Mouse (Mus musculus) NIH3T3 (cell line): ENCODE measurements around the gene Klk15.
A peak's percentile ranks its signal among the peaks of the same experiment; 100 is the strongest.
"Not testable (repeated sequence)": the region's sequence is repeated elsewhere in the genome, so short reads cannot be mapped to it uniquely, and the experiment has no call there.

ENCODE experiments used
- DNase-seq: peaks from one replicate; pipeline ENCODE4 v3.0.0-alpha.2; 2012; ENCODE audit warnings: low read depth

Gene Klk15

DNA sequence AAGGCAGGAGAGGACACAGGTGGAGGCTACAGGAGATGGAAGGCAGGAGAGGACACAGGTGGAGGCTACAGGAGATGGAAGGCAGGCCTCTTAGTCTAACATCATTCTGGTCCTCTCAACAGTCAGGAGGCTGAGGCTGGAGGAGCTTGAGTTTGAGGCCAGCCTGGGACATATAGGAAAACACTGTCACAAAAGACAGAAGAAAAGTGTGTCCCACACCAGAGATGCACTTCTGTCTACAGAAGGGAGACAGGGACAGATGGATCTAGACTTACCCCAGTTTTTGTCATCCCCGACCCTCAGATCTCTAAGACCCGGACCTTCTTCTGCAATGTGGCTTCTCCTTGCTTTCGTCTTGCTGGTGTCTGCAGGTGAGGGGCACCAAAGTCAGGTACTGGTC, at the start of gene Klk15:
TSS of gene Klk15 (plus strand) at position 301 of the 400 bp plus-strand sequence.
- DNase-seq, result no peak

- no peak for DNase-seq
Measured at GRCm38 (mm10) chr7:43891365-43891764, 42.2 kb upstream of the Klk15 start.

DNA sequence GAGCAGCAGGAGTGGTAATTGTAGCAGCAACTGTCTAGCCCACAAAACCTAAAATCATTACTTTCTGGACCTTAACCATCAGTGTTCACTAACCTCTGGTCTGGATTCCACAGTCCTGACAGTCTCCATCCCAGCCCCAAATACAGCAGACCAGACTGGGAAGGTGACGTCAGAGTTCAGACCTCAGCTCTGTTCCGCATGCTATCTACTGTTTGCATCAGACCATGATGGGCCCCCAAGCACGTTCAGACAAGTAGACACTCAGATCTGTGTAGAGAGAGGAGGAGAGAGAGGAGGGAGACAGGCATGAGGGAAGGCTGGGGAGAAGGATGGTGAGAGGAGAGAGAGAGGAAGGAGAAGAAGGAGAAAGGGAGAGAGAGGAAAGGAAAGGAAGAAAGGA, 41.8 kb upstream of the Klk15 start:
- DNase-seq, result no peak

DNA sequence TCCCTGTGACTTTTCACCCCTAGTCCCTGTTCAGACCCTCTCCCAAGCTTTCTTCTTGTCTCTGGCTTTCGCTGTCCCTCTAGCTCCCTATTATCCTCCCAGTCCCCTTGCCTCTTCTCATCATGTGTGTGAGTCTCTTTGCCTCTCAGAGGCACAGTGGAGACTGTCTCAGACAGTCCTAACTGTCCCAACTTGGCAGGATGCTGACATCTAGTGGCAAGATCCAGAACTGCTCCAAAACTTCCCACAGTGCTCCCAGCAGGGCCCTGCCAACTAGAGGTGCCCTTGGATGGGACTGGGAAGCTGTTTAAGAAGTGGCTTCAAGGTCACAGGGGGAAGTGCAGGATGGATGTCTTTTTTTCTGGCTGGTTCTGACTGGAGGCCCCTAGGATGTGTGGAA, 38.7 kb upstream of the Klk15 start:
- peak; percentile 95 for DNase-seq

DNA sequence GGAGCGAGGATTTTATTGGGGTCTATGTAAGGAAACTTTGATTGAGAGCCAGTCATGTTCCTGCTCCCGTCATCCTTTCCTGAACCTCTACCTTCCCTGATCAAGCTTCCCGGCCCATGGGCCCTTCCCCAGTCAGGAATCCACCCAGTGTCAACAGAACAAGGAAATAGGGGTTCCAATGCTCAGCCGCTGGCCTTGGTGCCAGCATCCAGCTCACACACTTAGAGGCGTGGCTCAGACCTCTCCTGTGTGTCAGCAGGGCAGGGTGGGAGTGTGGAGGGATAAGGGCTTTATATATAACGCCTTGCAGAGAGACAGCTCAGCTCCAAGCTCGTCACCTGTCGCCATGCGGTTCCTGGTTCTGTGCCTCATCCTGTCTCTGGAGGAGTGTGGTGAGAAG, 18.7 kb upstream of the Klk15 start:
- DNase-seq, result no peak

GRCm38 (mm10) chr7:43918426-43918825, 15.1 kb upstream of the Klk15 start:
- DNase-seq, result no peak

GRCm38 (mm10) chr7:43918871-43919270, 14.7 kb upstream of the Klk15 start:
- no peak for DNase-seq

- DNase-seq, result peak; percentile 89
Measured at GRCm38 (mm10) chr7:43919559-43920451, 13.7 kb upstream of the Klk15 start.

- no peak for DNase-seq
Measured at GRCm38 (mm10) chr7:43920582-43920981, 13.0 kb upstream of the Klk15 start.

- no peak for DNase-seq
Measured at GRCm38 (mm10) chr7:43921087-43921486, 12.5 kb upstream of the Klk15 start.

GRCm38 (mm10) chr7:43921941-43922340, 11.6 kb upstream of the Klk15 start:
- DNase-seq, result no peak

- DNase-seq, result peak; percentile 39
Measured at GRCm38 (mm10) chr7:43925985-43926384, 7.6 kb upstream of the Klk15 start.

GRCm38 (mm10) chr7:43928521-43928920, 5.0 kb upstream of the Klk15 start:
- DNase-seq, result peak; percentile 38

GRCm38 (mm10) chr7:43932337-43932736, 1.2 kb upstream of the Klk15 start:
- no peak for DNase-seq

- DNase-seq, result no peak
Measured at GRCm38 (mm10) chr7:43934747-43935146, 1.2 kb downstream of the Klk15 start.

- no peak for DNase-seq
Measured at GRCm38 (mm10) chr7:43936551-43936950, 3.0 kb downstream of the Klk15 start.

DNA sequence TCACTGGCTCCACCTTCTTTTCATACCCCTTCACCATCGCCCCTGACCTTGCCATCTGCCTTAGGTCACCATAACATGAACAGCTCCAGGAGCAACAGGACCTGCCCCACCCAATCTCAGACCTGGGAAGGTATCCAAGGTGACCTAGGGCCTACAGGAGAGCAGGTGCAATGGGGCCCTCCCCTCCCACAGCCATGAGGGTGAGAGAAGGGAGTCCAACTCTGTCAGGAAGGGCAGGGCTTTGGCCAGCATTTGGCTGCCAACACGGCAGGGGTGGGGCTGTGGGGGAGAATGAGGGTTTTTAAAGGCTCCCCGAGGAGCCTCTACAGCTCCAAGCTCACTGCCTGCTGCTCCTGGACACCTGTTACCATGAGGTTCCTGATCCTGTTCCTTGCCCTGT, 8.8 kb downstream of the Klk15 start:
- not testable (repeated sequence) for DNase-seq

DNA sequence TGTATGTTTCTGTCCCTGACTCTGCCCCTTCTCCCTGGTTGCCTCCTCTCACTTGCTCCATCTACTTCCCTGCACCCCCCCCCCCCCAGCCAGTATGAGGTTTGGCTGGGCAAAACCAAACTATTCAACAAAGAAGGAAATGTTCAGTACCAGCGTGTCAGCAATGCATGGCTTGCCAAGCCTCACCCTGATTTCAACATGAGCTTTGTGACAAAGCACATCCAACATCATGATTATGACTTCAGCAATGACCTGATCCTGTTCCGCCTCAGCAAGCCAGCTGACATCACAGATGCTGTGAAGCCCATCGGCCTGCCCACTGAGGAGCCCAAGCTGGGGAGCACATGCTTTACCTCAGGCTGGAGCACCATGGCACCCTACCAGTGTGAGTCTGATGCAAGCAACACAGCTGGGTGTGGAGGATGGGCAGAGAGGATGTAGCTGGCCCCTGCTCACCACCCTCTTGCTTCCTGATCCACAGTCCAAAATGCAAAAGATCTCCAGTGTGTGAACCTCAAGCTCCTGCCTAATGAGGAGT, 11.3 kb downstream of the Klk15 start:
- no peak for DNase-seq

GRCm38 (mm10) chr7:43950364-43950763, 16.8 kb downstream of the Klk15 start, which contains the start of gene Klk1b8:
TSS of gene Klk1b8 (plus strand) at chr7:43950664.
- DNase-seq, result no peak

DNA sequence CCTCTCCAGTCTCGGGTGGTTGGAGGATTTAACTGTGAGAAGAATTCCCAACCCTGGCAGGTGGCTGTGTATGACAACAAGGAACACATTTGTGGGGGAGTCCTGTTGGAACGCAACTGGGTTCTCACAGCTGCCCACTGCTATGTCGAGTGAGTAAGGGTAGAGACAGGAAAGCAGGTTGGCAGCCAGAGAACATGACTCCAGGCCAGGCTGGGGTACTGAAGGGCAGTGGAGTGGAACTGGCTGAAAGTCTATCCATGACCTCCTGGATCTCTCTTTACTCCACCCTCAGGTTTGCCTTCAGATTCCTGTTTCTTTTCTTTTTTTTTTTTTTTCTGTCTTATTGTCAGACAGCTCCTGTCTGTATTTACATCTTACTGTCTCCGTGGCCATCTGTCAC, 19.2 kb downstream of the Klk15 start:
- DNase-seq, result no peak

DNA sequence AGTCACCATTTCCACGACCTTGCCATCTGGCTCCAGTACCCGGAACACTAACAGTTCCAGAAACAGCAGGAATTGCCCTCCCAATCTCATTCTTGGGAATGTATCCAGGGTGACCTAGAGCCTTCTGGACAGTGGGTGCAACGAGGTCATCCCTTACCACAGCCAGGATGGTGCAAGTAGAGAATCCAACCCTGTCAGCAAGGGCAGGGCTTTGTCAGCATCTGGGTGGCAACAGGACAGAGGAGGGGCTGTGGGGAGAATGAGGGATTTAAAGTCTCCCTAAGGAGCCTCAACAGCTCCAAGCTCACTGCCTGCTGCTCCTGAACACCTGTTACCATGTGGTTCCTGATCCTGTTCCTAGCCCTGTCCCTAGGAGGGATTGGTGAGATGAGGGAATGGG, 32.9 kb downstream of the Klk15 start, which contains the start of gene Klk1b1:
TSS of gene Klk1b1 (plus strand) at position 301 of the 400 bp plus-strand sequence.
- DNase-seq, result no peak

GRCm38 (mm10) chr7:43967058-43967457, 33.5 kb downstream of the Klk15 start:
- no peak for DNase-seq

DNA sequence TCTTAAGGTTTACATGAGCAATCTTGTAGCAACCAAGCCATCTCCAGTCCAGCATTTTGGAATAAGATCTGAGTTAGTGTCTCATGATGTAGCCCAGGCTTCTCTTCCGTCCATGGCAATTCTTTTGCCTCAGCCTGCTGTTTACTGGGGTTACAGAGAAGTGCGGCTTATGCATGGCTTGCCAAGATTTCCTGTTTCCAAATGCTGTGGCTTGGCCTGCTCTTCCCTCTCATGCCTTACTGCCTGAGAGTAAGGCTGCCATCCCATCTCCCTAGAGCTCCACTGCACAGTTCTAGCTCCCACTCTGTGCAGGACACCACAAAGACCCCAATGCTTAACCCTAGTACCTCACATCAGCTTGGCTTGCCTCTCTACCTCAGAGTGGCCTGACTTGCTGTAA, 34.1 kb downstream of the Klk15 start:
- no peak for DNase-seq
